Mouse (Mus musculus): ENCODE results near the gene Dnaja4. TPM values are rescaled to one million over a fixed set of nuclear protein-coding genes. Genes with fewer than 3 reads are reported as not detected.

Dnaja4 gene
- total and polyA plus RNA-seq, 3 experiments, result 39.1 to 85.5 (median 81.9) TPM

DNA sequence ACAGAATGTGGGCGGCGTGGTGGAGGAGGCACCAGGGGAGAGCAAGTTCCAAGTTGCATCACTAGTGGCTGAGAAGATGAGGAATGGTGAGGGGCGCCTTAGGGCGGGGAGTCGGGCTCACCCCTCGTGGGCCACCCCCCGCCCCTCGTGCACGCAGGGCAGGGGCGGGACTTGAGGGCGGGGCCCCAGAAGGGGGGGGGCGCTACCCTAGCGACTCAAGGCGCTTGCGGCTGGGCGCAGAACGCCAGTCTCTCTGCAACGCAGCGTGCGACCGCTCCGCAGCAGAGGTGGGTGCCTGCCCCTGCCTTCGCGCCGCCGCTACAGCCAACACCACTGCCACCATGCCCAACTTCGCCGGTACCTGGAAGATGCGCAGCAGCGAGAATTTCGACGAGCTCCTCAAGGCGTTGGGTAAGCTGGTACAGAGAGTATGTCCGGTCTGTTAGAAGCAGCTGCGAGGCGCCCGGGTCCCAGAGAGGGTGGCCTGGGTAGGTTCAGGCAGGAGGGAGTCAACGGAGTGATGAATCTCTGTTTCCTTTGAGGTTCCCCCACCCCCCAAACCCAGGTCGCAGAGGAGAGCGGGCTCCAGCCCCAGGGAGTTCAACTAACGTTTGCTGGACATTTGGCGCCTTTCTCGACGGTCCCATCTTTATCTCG lies 66.0 kb downstream of the Dnaja4 start, which contains the start of gene Crabp1:
Gene Crabp1 (plus strand): TSS at position 188 of the 657 bp plus-strand sequence.
- peaks cover 6% of the 10 kb centered on the region for H3K27me3 ChIP-seq (ENCODE audit: control insufficient read depth, insufficient read depth, low read length)
- no peak within 1 kb of the TSS for H3K4me3 ChIP-seq
- no peaks in the 10 kb centered on the region for H3K36me3 ChIP-seq (ENCODE audit: control insufficient read depth, insufficient read depth, low read length)
- TF ChIP-seq CTCF (IDR thresholded peaks at IDR 0.05) (no peak), POLR2A (IDR thresholded peaks at IDR 0.05; ENCODE audit: insufficient read depth, low read depth, low read length) (no peak), EP300 (IDR thresholded peaks at IDR 0.05; ENCODE audit: insufficient read depth, low read depth, low read length) (no peak)
- no peaks in the 10 kb centered on the region for H3K4me1 ChIP-seq (ENCODE audit: control insufficient read depth, insufficient read depth, low read length)
- H3K27ac ChIP-seq, result no peak within 1 kb of the TSS
- H3K79me2 ChIP-seq (replicated peaks; ENCODE audit: control insufficient read depth, insufficient read depth, low read length), result no peaks in the 10 kb centered on the region
- intact Hi-C loops (cut with DNase I), result no loop called here
- no peak for DNase-seq
- WGBS, result 2% methylated on average over 45 of the region's 45 CpGs
- H3K9ac ChIP-seq (ENCODE audit: low read depth, low read length), result no peak within 1 kb of the TSS

- 2% methylated on average over 41 of the region's 41 CpGs for WGBS
- Histone ChIP-seq H3K9ac (ENCODE audit: low read depth, low read length) (no peak overlapping the region), H3K4me1 (ENCODE audit: control insufficient read depth, insufficient read depth, low read length) (no peaks in the 10 kb centered on the region), H3K36me3 (ENCODE audit: control insufficient read depth, insufficient read depth, low read length) (no peaks in the 10 kb centered on the region), H3K79me2 (replicated peaks; ENCODE audit: control insufficient read depth, insufficient read depth, low read length) (no peaks in the 10 kb centered on the region), H3K4me3 (no peak overlapping the region), H3K27ac (no peak overlapping the region), H3K27me3 (ENCODE audit: control insufficient read depth, insufficient read depth, low read length) (peaks cover 6% of the 10 kb centered on the region)
- no peak for TF ChIP-seq POLR2A (IDR thresholded peaks at IDR 0.05; ENCODE audit: insufficient read depth, low read depth, low read length)
- no peak for TF ChIP-seq CTCF (IDR thresholded peaks at IDR 0.05)
- TF ChIP-seq EP300 (IDR thresholded peaks at IDR 0.05; ENCODE audit: insufficient read depth, low read depth, low read length), result no peak
- intact Hi-C loops (cut with DNase I), result no loop called here
- no peak for DNase-seq
Observed at GRCm38 (mm10) chr9:54765336-54766085, 66.8 kb downstream of the Dnaja4 start.

Small RNA genes within 50 kb of the gene (microRNA-seq; reads per million reads assigned to microRNA genes)
- gene Mir5710, result 1.5 to 2.8 reads per million in 2 experiments

Other genes with a start within 250 kb of the Dnaja4 start
- 10 to 100 TPM; 20.6 to 27.6 TPM for gene Dmxl2, start 197.2 kb upstream of the Dnaja4 start, total RNA-seq (2021)
- gene Dmxl2, start 197.2 kb upstream of the Dnaja4 start, polyA plus RNA-seq (2012; rRNA removed), result 6.7 and 9.8 TPM in 2 replicates
- not detected for gene Sh2d7, start 159.9 kb upstream of the Dnaja4 start, total RNA-seq (2021)
- gene Sh2d7, start 159.9 kb upstream of the Dnaja4 start, polyA plus RNA-seq (2012; rRNA removed), result 0.08 TPM in 1 of 2 replicates, not detected in the other
- 1 to 10 TPM; 2.1 TPM for gene Cib2, start 138.7 kb upstream of the Dnaja4 start, total RNA-seq (2021)
- gene Cib2, start 138.7 kb upstream of the Dnaja4 start, polyA plus RNA-seq (2012; rRNA removed), result 4.1 and 5.9 TPM in 2 replicates
- gene Idh3a, start 112.5 kb upstream of the Dnaja4 start, total RNA-seq (2021), result 100 to 1,000 TPM; 507 to 582 TPM
- 367 and 618 TPM in 2 replicates for gene Idh3a, start 112.5 kb upstream of the Dnaja4 start, polyA plus RNA-seq (2012; rRNA removed)
- gene Acsbg1, start 37.0 kb upstream of the Dnaja4 start, total RNA-seq (2021), result under 1 TPM; 0.30 to 0.31 TPM
- 0.70 and 0.85 TPM in 2 replicates for gene Acsbg1, start 37.0 kb upstream of the Dnaja4 start, polyA plus RNA-seq (2012; rRNA removed)
- 10 to 100 TPM; 29.0 to 29.6 TPM for gene Wdr61, start 35.6 kb downstream of the Dnaja4 start, total RNA-seq (2021)
- 21.3 and 37.7 TPM in 2 replicates for gene Wdr61, start 35.6 kb downstream of the Dnaja4 start, polyA plus RNA-seq (2012; rRNA removed)
- gene Crabp1, start 65.9 kb downstream of the Dnaja4 start, total RNA-seq (2021), result not detected
- 0.23 TPM in 1 of 2 replicates, not detected in the other for gene Crabp1, start 65.9 kb downstream of the Dnaja4 start, polyA plus RNA-seq (2012; rRNA removed)
- 10 to 100 TPM; 23.5 to 26.7 TPM for gene Ireb2, start 164.9 kb downstream of the Dnaja4 start, total RNA-seq (2021)
- 4.7 and 10.9 TPM in 2 replicates for gene Ireb2, start 164.9 kb downstream of the Dnaja4 start, polyA plus RNA-seq (2012; rRNA removed)
- 1 to 10 TPM in 1 of 2 experiments, under 1 TPM in 1; 0.99 to 1.1 TPM for gene Hykk, start 218.4 kb downstream of the Dnaja4 start, total RNA-seq (2021)
- 0.55 and 1.1 TPM in 2 replicates for gene Hykk, start 218.4 kb downstream of the Dnaja4 start, polyA plus RNA-seq (2012; rRNA removed)